Mouse (Mus musculus): Measurements from ENCODE around the gene Vmn1r85.

- TF ChIP-seq CHD2 (IDR thresholded peaks at IDR 0.05; ENCODE audit: low read depth, low read length) (no peak), MAFK (IDR thresholded peaks at IDR 0.05; ENCODE audit: insufficient read depth, low read depth, low read length) (no peak), ZC3H11A (IDR thresholded peaks at IDR 0.05; ENCODE audit: borderline replicate concordance, low read depth, low read length) (no peak), ZNF384 (IDR thresholded peaks at IDR 0.05; ENCODE audit: low read depth, low read length) (no peak)
Measured at GRCm38 (mm10) chr7:13042511-13042910, 52.5 kb downstream of the Vmn1r85 start.
